In genomic region chr16:45122571-45122970, GRCm38 (mm10) we compare ENCODE assay signal across 11 mouse cellular contexts. TPM values are rescaled to one million over a fixed set of nuclear protein-coding genes. Genes with fewer than 3 reads are reported as not detected.
DNase-seq lines count a peak whose midpoint lies in the region; ATAC-seq lines count a peak whose summit lies in the region.
"Had no signal": no experiment of that assay in that cellular context is flagged by ENCODE, and none has a peak within 500 bp of the region (broad histone marks: within the 10 kb centered on the region; RNA-seq: fewer than 3 reads in every experiment).

No protein-coding gene starts in this region.

- no peak for ATAC-seq in embryonic facial prominence, embryonic 11.5 days (replicated peaks; ENCODE audit: insufficient number of reproducible peaks, low FRiP score, low TSS enrichment, low read depth)
- no peak for ATAC-seq in activated CD4-positive, CD25-positive, alpha-beta regulatory T cell, adult 4 months
- no peak for ATAC-seq in forebrain, embryonic 15.5 days (replicated peaks)

- no peak overlapping the region for H3K4me3 ChIP-seq in embryonic facial prominence, embryonic 11.5 days (ENCODE audit: low read depth, low read length)
- H3K4me3 ChIP-seq in embryonic facial prominence, embryonic 10.5 days, result no peak overlapping the region
- H3K4me3 ChIP-seq in forebrain, embryonic 15.5 days, result no peak overlapping the region
- H3K4me3 ChIP-seq: limb, embryonic 12.5 days; midbrain, embryonic 10.5 days had no signal

- H3K9me3 ChIP-seq in embryonic facial prominence, embryonic 11.5 days (replicated peaks; ENCODE audit: control insufficient read depth, low read length), result no peaks in the 10 kb centered on the region
- H3K9me3 ChIP-seq in embryonic facial prominence, embryonic 10.5 days, result no peaks in the 10 kb centered on the region
- H3K9me3 ChIP-seq in forebrain, embryonic 15.5 days, result no peaks in the 10 kb centered on the region
- H3K9me3 ChIP-seq: limb, embryonic 12.5 days; midbrain, embryonic 10.5 days had no signal

- WGBS in embryonic facial prominence, embryonic 11.5 days, result 80% methylated on average over 5 of the region's 5 CpGs
- 68% methylated on average over 5 of the region's 5 CpGs for WGBS in embryonic facial prominence, embryonic 10.5 days
- WGBS in forebrain, embryonic 15.5 days, result 68% methylated on average over 5 of the region's 5 CpGs

- DNase-seq in embryonic facial prominence, embryonic 11.5 days (ENCODE audit: low spot score), result peak; percentile 4
- DNase-seq in embryonic facial prominence, embryonic 10.5 days (ENCODE audit: low spot score), result no peak
- DNase-seq in layer of hippocampus, adult 18-20 months (ENCODE audit: low spot score in 2 of 2), result peak; percentile 5 to 43
- no peak for DNase-seq in layer of hippocampus, adult 8-10 months (ENCODE audit: low spot score in 2 of 2)
- DNase-seq in 3T3-L1 (ENCODE audit: low read depth, low spot score) (peak; percentile 87), ZHBTc4 (ENCODE audit: low read depth, low spot score) (peak; percentile 25)
- DNase-seq: thymus, adult 18-20 months had no signal

- no peaks in the 10 kb centered on the region for H3K27me3 ChIP-seq in embryonic facial prominence, embryonic 11.5 days (ENCODE audit: control insufficient read depth, insufficient read depth, low read length)
- H3K27me3 ChIP-seq in embryonic facial prominence, embryonic 10.5 days (replicated peaks; ENCODE audit: low read depth, poor library complexity, severe bottlenecking), result no peaks in the 10 kb centered on the region
- H3K27me3 ChIP-seq in forebrain, embryonic 15.5 days, result no peaks in the 10 kb centered on the region
- H3K27me3 ChIP-seq: limb, embryonic 12.5 days had no signal

- H3K36me3 ChIP-seq in embryonic facial prominence, embryonic 11.5 days (replicated peaks; ENCODE audit: control insufficient read depth, insufficient read depth, low read depth, low read length), result no peaks in the 10 kb centered on the region
- H3K36me3 ChIP-seq in embryonic facial prominence, embryonic 10.5 days (replicated peaks), result no peaks in the 10 kb centered on the region; the same call in 1 of the 2 replicates
- no peaks in the 10 kb centered on the region for H3K36me3 ChIP-seq in forebrain, embryonic 15.5 days
- H3K36me3 ChIP-seq: midbrain, embryonic 10.5 days had no signal

- H3K4me2 ChIP-seq in embryonic facial prominence, embryonic 11.5 days (ENCODE audit: low read depth, low read length), result no peak overlapping the region
- no peak overlapping the region for H3K4me2 ChIP-seq in forebrain, embryonic 15.5 days (replicated peaks)
- H3K4me2 ChIP-seq: limb, embryonic 12.5 days had no signal

- no peak overlapping the region for H3K9ac ChIP-seq in embryonic facial prominence, embryonic 11.5 days (replicated peaks; ENCODE audit: low read length)
- no peak overlapping the region for H3K9ac ChIP-seq in forebrain, embryonic 15.5 days (replicated peaks)
- H3K9ac ChIP-seq: limb, embryonic 12.5 days had no signal

- no peaks in the 10 kb centered on the region for H3K4me1 ChIP-seq in embryonic facial prominence, embryonic 11.5 days (ENCODE audit: control insufficient read depth, insufficient read depth, low read length)
- 0 out of 2 replicates have a peak, but pooled peaks cover 5% of the 10 kb centered on the region for H3K4me1 ChIP-seq in embryonic facial prominence, embryonic 10.5 days
- peaks cover 5% of the 10 kb centered on the region; the same call in 1 of the 2 replicates for H3K4me1 ChIP-seq in forebrain, embryonic 15.5 days
- H3K4me1 ChIP-seq: limb, embryonic 12.5 days; midbrain, embryonic 10.5 days had no signal

- no peak overlapping the region for H3K27ac ChIP-seq in embryonic facial prominence, embryonic 11.5 days (replicated peaks; ENCODE audit: low read depth, low read length)
- H3K27ac ChIP-seq in embryonic facial prominence, embryonic 10.5 days (replicated peaks), result no peak overlapping the region
- H3K27ac ChIP-seq in forebrain, embryonic 15.5 days (replicated peaks), result no peak overlapping the region
- H3K27ac ChIP-seq: limb, embryonic 12.5 days; midbrain, embryonic 10.5 days had no signal

RNA-seq across cellular contexts. Expression of gene Ccdc80, which starts 29.4 kb away (rescaled TPM):
- 25.0 and 26.0 TPM in 2 replicates for polyA plus RNA-seq in embryonic facial prominence, embryonic 11.5 days (2014; fragmentation: Nextera tagmentation; extraction: Ambion mirVana)
- 25.2 and 25.7 TPM in 2 replicates for polyA plus RNA-seq in embryonic facial prominence, embryonic 10.5 days (2016; fragmentation: Nextera tagmentation; extraction: Ambion mirVana)
- total RNA-seq in layer of hippocampus, adult 18-20 months (2021), result 1 to 10 TPM; 1.9 to 3.1 TPM
- 1 to 10 TPM; 2.1 to 4.3 (median 3.5) TPM for total RNA-seq in layer of hippocampus, adult 8-10 months (2022)
- under 1 TPM; 0.45 to 0.73 TPM for polyA plus RNA-seq in activated CD4-positive, CD25-positive, alpha-beta regulatory T cell, adult 4 months (2017; shearing (Covaris generic))
- 26.3 and 26.5 TPM in 2 replicates for polyA plus RNA-seq in forebrain, embryonic 15.5 days (2015; fragmentation: Nextera tagmentation; extraction: Ambion mirVana)

RNA-seq across cellular contexts. Expression of gene Slc35a5, which starts 35.9 kb away (rescaled TPM):
- polyA plus RNA-seq in embryonic facial prominence, embryonic 11.5 days (2014; fragmentation: Nextera tagmentation; extraction: Ambion mirVana), result 13.0 and 16.4 TPM in 2 replicates
- polyA plus RNA-seq in embryonic facial prominence, embryonic 10.5 days (2016; fragmentation: Nextera tagmentation; extraction: Ambion mirVana), result 12.2 and 14.9 TPM in 2 replicates
- 10 to 100 TPM; 49.0 to 58.3 TPM for total RNA-seq in layer of hippocampus, adult 18-20 months (2021)
- 10 to 100 TPM; 45.2 to 56.5 (median 49.3) TPM for total RNA-seq in layer of hippocampus, adult 8-10 months (2022)
- polyA plus RNA-seq in activated CD4-positive, CD25-positive, alpha-beta regulatory T cell, adult 4 months (2017; shearing (Covaris generic)), result 10 to 100 TPM; 23.5 to 36.9 TPM
- 33.1 and 38.3 TPM in 2 replicates for polyA plus RNA-seq in forebrain, embryonic 15.5 days (2015; fragmentation: Nextera tagmentation; extraction: Ambion mirVana)

RNA-seq across cellular contexts. Expression of gene Atg3, which starts 36.0 kb away (rescaled TPM):
- polyA plus RNA-seq in embryonic facial prominence, embryonic 11.5 days (2014; fragmentation: Nextera tagmentation; extraction: Ambion mirVana), result 32.0 and 35.8 TPM in 2 replicates
- 30.0 and 30.8 TPM in 2 replicates for polyA plus RNA-seq in embryonic facial prominence, embryonic 10.5 days (2016; fragmentation: Nextera tagmentation; extraction: Ambion mirVana)
- 10 to 100 TPM; 42.3 to 42.7 TPM for total RNA-seq in layer of hippocampus, adult 18-20 months (2021)
- 10 to 100 TPM; 45.7 to 49.7 (median 46.0) TPM for total RNA-seq in layer of hippocampus, adult 8-10 months (2022)
- 10 to 100 TPM; 16.8 to 21.4 TPM for polyA plus RNA-seq in activated CD4-positive, CD25-positive, alpha-beta regulatory T cell, adult 4 months (2017; shearing (Covaris generic))
- 52.3 and 54.0 TPM in 2 replicates for polyA plus RNA-seq in forebrain, embryonic 15.5 days (2015; fragmentation: Nextera tagmentation; extraction: Ambion mirVana)

Comparison
In these comparisons a context has a peak if more than half of its experiments do, and no peak if none do; other contexts are left out.
1. DNase-seq: peak in embryonic facial prominence, embryonic 11.5 days (single experiment), layer of hippocampus, adult 18-20 months (2 of 2), 3T3-L1 (single experiment) and ZHBTc4 (single experiment); none in embryonic facial prominence, embryonic 10.5 days (single experiment) and layer of hippocampus, adult 8-10 months (0 of 2).
2. RNA of gene Ccdc80, which starts 29.4 kb away (polyA plus RNA-seq): 26.3 to 26.5 TPM in forebrain, embryonic 15.5 days, 25.0 to 26.0 TPM in embryonic facial prominence, embryonic 11.5 days and 25.2 to 25.7 TPM in embryonic facial prominence, embryonic 10.5 days; 0.45 to 0.73 TPM in activated CD4-positive, CD25-positive, alpha-beta regulatory T cell, adult 4 months; every median in the first group is over 10 times any median in the second.